8 mouse cellular contexts compared by ENCODE assay signal in genomic region chr16:17646310-17647114, GRCm38 (mm10). TPM values are rescaled to one million over a fixed set of nuclear protein-coding genes. Genes with fewer than 3 reads are reported as not detected.
A peak's percentile ranks its signal among the peaks of the same experiment; 100 is the strongest.
DNase-seq lines count a peak whose midpoint lies in the region; ATAC-seq and TF ChIP-seq lines count a peak whose summit lies in the region.

TSS of gene Ccdc74a (plus strand) at chr16:17646470.

- peak; percentile 57 for DNase-seq in CH12.LX (ENCODE audit: extremely low read depth)
- peak; percentile 88 for DNase-seq in liver, embryonic 11.5 days (ENCODE audit: low spot score)
- DNase-seq in naive thymus-derived CD4-positive, alpha-beta T cell, adult 2 months (ENCODE audit: low read depth) = peak; percentile 80
- peak; percentile 76 for DNase-seq in splenic B cell, adult 2 months (ENCODE audit: low read depth, low spot score)

- no peak for TF ChIP-seq EP300 in CH12.LX (IDR thresholded peaks at IDR 0.05; ENCODE audit: low read length)

- peaks cover 46 to 91% of the 10 kb centered on the region in 2 experiments for H3K36me3 ChIP-seq in CH12.LX (replicated peaks in 1 of 2; ENCODE audit: control insufficient read depth in 1 of 2, insufficient read depth in 1 of 2, low read length in 1 of 2)
- peaks cover 51% of the 10 kb centered on the region for H3K36me3 ChIP-seq in heart, embryonic 12.5 days
- H3K36me3 ChIP-seq in kidney, embryonic 16.5 days (ENCODE audit: insufficient read depth, low read length) = peaks cover 7% of the 10 kb centered on the region
- H3K36me3 ChIP-seq in liver, embryonic 11.5 days (ENCODE audit: control insufficient read depth, insufficient read depth, low read length) = peaks cover 20% of the 10 kb centered on the region
- H3K36me3 ChIP-seq in splenic B cell, adult 2 months (ENCODE audit: control insufficient read depth, insufficient read depth, low read length, poor library complexity, severe bottlenecking) = peaks cover under 1% of the 10 kb centered on the region

- TF ChIP-seq POLR2A in CH12.LX (IDR thresholded peaks at IDR 0.05; ENCODE audit: low read depth, low read length) = no peak

- no peaks in the 10 kb centered on the region for H3K9me3 ChIP-seq in CH12.LX (replicated peaks; ENCODE audit: low read length)
- H3K9me3 ChIP-seq in heart, embryonic 12.5 days (replicated peaks) = no peaks in the 10 kb centered on the region
- H3K9me3 ChIP-seq in kidney, embryonic 16.5 days (ENCODE audit: low read length) = no peaks in the 10 kb centered on the region
- H3K9me3 ChIP-seq in liver, embryonic 11.5 days (ENCODE audit: control insufficient read depth, low read length) = no peaks in the 10 kb centered on the region

- no peak within 1 kb of the TSS for H3K4me3 ChIP-seq in CH12.LX (replicated peaks in 1 of 3; ENCODE audit: low read depth in 2 of 3, low read length in 2 of 3, poor library complexity in 1 of 3)
- peak within 1 kb of the TSS; percentile 62 for H3K4me3 ChIP-seq in brown adipose tissue, adult 24 weeks (ENCODE audit: insufficient read depth, low read depth, low read length)
- H3K4me3 ChIP-seq in heart, embryonic 12.5 days = peak within 1 kb of the TSS; percentile 51
- peak within 1 kb of the TSS; percentile 65 for H3K4me3 ChIP-seq in kidney, embryonic 16.5 days (ENCODE audit: low read length)
- H3K4me3 ChIP-seq in liver, embryonic 11.5 days (ENCODE audit: low read depth, low read length) = peak within 1 kb of the TSS; percentile 54

- H3K27me3 ChIP-seq in CH12.LX (replicated peaks) = no peaks in the 10 kb centered on the region
- no peaks in the 10 kb centered on the region for H3K27me3 ChIP-seq in heart, embryonic 12.5 days (replicated peaks)
- H3K27me3 ChIP-seq in kidney, embryonic 16.5 days (ENCODE audit: insufficient read depth, low read length) = no peaks in the 10 kb centered on the region
- H3K27me3 ChIP-seq in liver, embryonic 11.5 days (replicated peaks; ENCODE audit: control insufficient read depth, insufficient read depth, low read length) = no peaks in the 10 kb centered on the region
- H3K27me3 ChIP-seq in splenic B cell, adult 2 months (ENCODE audit: control insufficient read depth, insufficient read depth, low read length, poor library complexity, severe bottlenecking) = no peaks in the 10 kb centered on the region; the same call in 1 of the 2 replicates

- no peak for TF ChIP-seq RAD21 in CH12.LX (IDR thresholded peaks at IDR 0.05; ENCODE audit: low read depth, low read length)

- no peaks in the 10 kb centered on the region for H3K79me2 ChIP-seq in CH12.LX (replicated peaks; ENCODE audit: control insufficient read depth, extremely low read depth, insufficient read depth, poor library complexity, severe bottlenecking)

- H3K4me1 ChIP-seq in CH12.LX (ENCODE audit: control insufficient read depth in 1 of 2, insufficient read depth in 2 of 2) = 0 out of 4 replicates have a peak, but pooled peaks cover 0 to 7% of the 10 kb centered on the region in 2 experiments
- 0 out of 2 replicates have a peak, but pooled peaks cover 3% of the 10 kb centered on the region for H3K4me1 ChIP-seq in brown adipose tissue, adult 24 weeks (ENCODE audit: control insufficient read depth, insufficient read depth, insufficient read length, low read length)
- H3K4me1 ChIP-seq in heart, embryonic 12.5 days (replicated peaks) = peaks cover 13% of the 10 kb centered on the region
- H3K4me1 ChIP-seq in kidney, embryonic 16.5 days (ENCODE audit: insufficient read depth, low read length) = peaks cover 13% of the 10 kb centered on the region
- peaks cover 12% of the 10 kb centered on the region for H3K4me1 ChIP-seq in liver, embryonic 11.5 days (replicated peaks; ENCODE audit: control insufficient read depth, insufficient read depth, low read length)

- H3K27ac ChIP-seq in CH12.LX (ENCODE audit: insufficient read depth, low read depth) = no peak within 1 kb of the TSS
- H3K27ac ChIP-seq in brown adipose tissue, adult 24 weeks (replicated peaks; ENCODE audit: low read depth, low read length) = no peak within 1 kb of the TSS
- H3K27ac ChIP-seq in heart, embryonic 12.5 days (ENCODE audit: poor library complexity, severe bottlenecking) = no peak within 1 kb of the TSS
- peak within 1 kb of the TSS; percentile 68 for H3K27ac ChIP-seq in kidney, embryonic 16.5 days (ENCODE audit: low read length)
- H3K27ac ChIP-seq in liver, embryonic 11.5 days (ENCODE audit: low read depth, low read length) = peak within 1 kb of the TSS; percentile 32

- H3K4me2 ChIP-seq in CH12.LX (ENCODE audit: insufficient read depth, low read depth, poor library complexity, severe bottlenecking) = 0 out of 2 replicates have a peak within 1 kb of the TSS, but pooled peaks have one; percentile 10
- H3K4me2 ChIP-seq in heart, embryonic 12.5 days = peak within 1 kb of the TSS; percentile 88
- H3K4me2 ChIP-seq in kidney, embryonic 16.5 days (replicated peaks; ENCODE audit: low read depth, low read length) = peak within 1 kb of the TSS; percentile 91
- peak within 1 kb of the TSS; percentile 94 for H3K4me2 ChIP-seq in liver, embryonic 11.5 days

- 3% methylated on average over 65 of the region's 65 CpGs for WGBS in heart, embryonic 12.5 days
- 1% methylated on average over 65 of the region's 65 CpGs for WGBS in kidney, embryonic 16.5 days
- WGBS in liver, embryonic 11.5 days = 4% methylated on average over 64 of the region's 65 CpGs

- ATAC-seq in erythroid progenitor cell, adult 5-6 weeks (replicated peaks; ENCODE audit: low FRiP score, poor library complexity, severe bottlenecking) = peak; percentile 91
- ATAC-seq in heart, embryonic 12.5 days (ENCODE audit: insufficient number of reproducible peaks, low FRiP score) = peak; percentile 96
- peak; percentile 96 for ATAC-seq in kidney, embryonic 16.5 days (ENCODE audit: low FRiP score, low TSS enrichment)
- ATAC-seq in liver, embryonic 11.5 days (replicated peaks; ENCODE audit: low FRiP score) = peak; percentile 98

- H3K9ac ChIP-seq in CH12.LX (ENCODE audit: insufficient read depth, low read depth) = no peak within 1 kb of the TSS
- H3K9ac ChIP-seq in heart, embryonic 12.5 days = peak within 1 kb of the TSS; percentile 70
- H3K9ac ChIP-seq in kidney, embryonic 16.5 days (replicated peaks; ENCODE audit: low read length) = peak within 1 kb of the TSS; percentile 73
- peak within 1 kb of the TSS; percentile 69 for H3K9ac ChIP-seq in liver, embryonic 11.5 days (ENCODE audit: low read depth, low read length)

- no peak for TF ChIP-seq CTCF in CH12.LX (conservative IDR thresholded peaks at IDR 0.05 in 1 of 2, IDR thresholded peaks at IDR 0.05 in 1 of 2; ENCODE audit: low read depth in 2 of 2, low read length in 2 of 2)

- in situ Hi-C loops in CH12.LX (cut with MboI; ENCODE audit: low pct_ligation_motif_present, low pct_unique_long_range_greater_than_20kb, low sequenced_read_pairs) = no loop called here

- dilution Hi-C loops in CH12.LX (cut with MboI; ENCODE audit: extremely low pct_ligation_motif_present, extremely low pct_unique_long_range_greater_than_20kb, low sequenced_read_pairs) = no loop called here

TF ChIP-seq in CH12.LX, 34 proteins besides CTCF, POLR2A, EP300 and RAD21:
- no peak for TF ChIP-seq MAFK (IDR thresholded peaks at IDR 0.05; ENCODE audit: insufficient replicate concordance, low read length)
- TF ChIP-seq MYC (IDR thresholded peaks at IDR 0.05; ENCODE audit: low read depth, low read length) = no peak
- TF ChIP-seq POLR2AphosphoS2 (IDR thresholded peaks at IDR 0.05; ENCODE audit: low read depth, low read length) = no peak
- TF ChIP-seq MXI1 (IDR thresholded peaks at IDR 0.05; ENCODE audit: low read depth, low read length) = peak; percentile 74

RNA-seq across cellular contexts. Expression of gene Ccdc74a, which starts in this region (rescaled TPM):
- 0.42 TPM in 1 of 2 replicates, not detected in the other for total RNA-seq in CH12.LX (2012; rRNA removed)
- total RNA-seq in CH12.LX (2014; rRNA removed) = 0.45 TPM in 1 of 2 replicates, not detected in the other
- 1.5 and 2.0 TPM in 2 replicates for polyA plus RNA-seq in CH12.LX (2012; ENCODE audit: insufficient read length, low read depth)
- polyA plus RNA-seq in brown adipose tissue, adult 24 weeks (2012; ENCODE audit: insufficient read depth, insufficient read length, missing spikeins) = not detected in 2 replicates
- 5.0 and 11.5 TPM in 2 replicates for total RNA-seq in erythroid progenitor cell, adult 5-6 weeks (2015; ENCODE audit: low replicate concordance)
- 2.8 and 13.5 TPM in 2 replicates for total RNA-seq in erythroid progenitor cell, adult 5-6 weeks (2017; ENCODE audit: low replicate concordance)
- polyA plus RNA-seq in heart, embryonic 12.5 days (2016; fragmentation: Nextera tagmentation; extraction: Ambion mirVana) = 4.4 and 5.5 TPM in 2 replicates
- 6.0 and 7.7 TPM in 2 replicates for polyA plus RNA-seq in kidney, embryonic 16.5 days (2015; fragmentation: Nextera tagmentation; extraction: Ambion mirVana)
- polyA plus RNA-seq in liver, embryonic 11.5 days (2014; fragmentation: Nextera tagmentation; extraction: Ambion mirVana) = 3.9 and 4.5 TPM in 2 replicates

Comparison
In these comparisons a context has a peak if more than half of its experiments do, and no peak if none do; other contexts are left out.
1. H3K27ac ChIP-seq: peak in kidney, embryonic 16.5 days (single experiment) and liver, embryonic 11.5 days (single experiment); none in CH12.LX (single experiment), brown adipose tissue, adult 24 weeks (single experiment) and heart, embryonic 12.5 days (single experiment).
2. H3K4me2 ChIP-seq: peak in every context shown above with its lines; median percentile 94 in liver, embryonic 11.5 days; 91 in kidney, embryonic 16.5 days; 88 in heart, embryonic 12.5 days; 10 in CH12.LX.
3. H3K4me3 ChIP-seq: peak in brown adipose tissue, adult 24 weeks (single experiment), heart, embryonic 12.5 days (single experiment), kidney, embryonic 16.5 days (single experiment) and liver, embryonic 11.5 days (single experiment); none in CH12.LX (0 of 3).
4. Peak in every context shown above with its lines, with median percentiles within 50 percentile points of each other: DNase-seq and ATAC-seq.